Mouse (Mus musculus): ENCODE measurements around the gene Irs3. TPM values are rescaled to one million over a fixed set of nuclear protein-coding genes. Genes with fewer than 3 reads are reported as not detected.

Irs3 gene
- polyA plus RNA-seq, 1 experiment from 2014 or later: 0.80 TPM

- Histone ChIP-seq H3K9me3 (ENCODE audit: low read length) (no peaks in the 10 kb centered on the region), H3K4me2 (replicated peaks; ENCODE audit: low read depth, low read length) (no peak overlapping the region), H3K4me3 (ENCODE audit: low read depth, low read length) (no peak overlapping the region), H3K9ac (replicated peaks; ENCODE audit: low read depth) (no peak overlapping the region), H3K36me3 (ENCODE audit: insufficient read depth, low read length) (no peaks in the 10 kb centered on the region), H3K27me3 (replicated peaks; ENCODE audit: insufficient read depth, low read length) (no peaks in the 10 kb centered on the region), H3K4me1 (ENCODE audit: insufficient read depth, low read depth, low read length) (no peaks in the 10 kb centered on the region), H3K27ac (ENCODE audit: low read length) (no peak overlapping the region)
- ATAC-seq (no peak), DNase-seq (ENCODE audit: low spot score) (no peak)
- TF ChIP-seq CTCF (IDR thresholded peaks at IDR 0.05) (no peak), EP300 (IDR thresholded peaks at IDR 0.05) (no peak)
- WGBS: 81% methylated on average over 7 of the region's 7 CpGs
Measured at GRCm38 (mm10) chr5:137595921-137596320, 49.6 kb downstream of the Irs3 start.

Other genes starting within 250 kb of the Irs3 start
- 0.11 TPM in 2 replicates for gene Zan, start 168.7 kb downstream of the Irs3 start, polyA plus RNA-seq (2015; fragmentation: Nextera tagmentation; extraction: Ambion mirVana)
- gene Pop7, start 143.2 kb downstream of the Irs3 start, polyA plus RNA-seq (2015; fragmentation: Nextera tagmentation; extraction: Ambion mirVana): 37.8 and 38.7 TPM in 2 replicates
- gene Gigyf1, start 127.2 kb downstream of the Irs3 start, polyA plus RNA-seq (2015; fragmentation: Nextera tagmentation; extraction: Ambion mirVana): 10.6 and 12.4 TPM in 2 replicates
- not detected in 2 replicates for gene Epo, start 112.5 kb downstream of the Irs3 start, polyA plus RNA-seq (2015; fragmentation: Nextera tagmentation; extraction: Ambion mirVana)
- 507 and 513 TPM in 2 replicates for gene Gnb2, start 112.2 kb downstream of the Irs3 start, polyA plus RNA-seq (2015; fragmentation: Nextera tagmentation; extraction: Ambion mirVana)
- gene Actl6b, start 92.2 kb downstream of the Irs3 start, polyA plus RNA-seq (2015; fragmentation: Nextera tagmentation; extraction: Ambion mirVana): 0.15 TPM in 1 of 2 replicates, not detected in the other
- gene Tfr2, start 75.9 kb downstream of the Irs3 start, polyA plus RNA-seq (2015; fragmentation: Nextera tagmentation; extraction: Ambion mirVana): 0.33 and 0.87 TPM in 2 replicates
- gene Mospd3, start 44.7 kb downstream of the Irs3 start, polyA plus RNA-seq (2015; fragmentation: Nextera tagmentation; extraction: Ambion mirVana): 32.1 and 33.7 TPM in 2 replicates
- gene Pcolce, start 31.9 kb downstream of the Irs3 start, polyA plus RNA-seq (2015; fragmentation: Nextera tagmentation; extraction: Ambion mirVana): 86.6 and 101 TPM in 2 replicates
- 0.19 and 0.51 TPM in 2 replicates for gene Fbxo24, start 16.7 kb downstream of the Irs3 start, polyA plus RNA-seq (2015; fragmentation: Nextera tagmentation; extraction: Ambion mirVana)
- gene Lrch4, start 16.6 kb downstream of the Irs3 start, polyA plus RNA-seq (2015; fragmentation: Nextera tagmentation; extraction: Ambion mirVana): 47.4 and 50.7 TPM in 2 replicates
- 11.6 and 12.3 TPM in 2 replicates for gene Gm20605, start 16.5 kb downstream of the Irs3 start, polyA plus RNA-seq (2015; fragmentation: Nextera tagmentation; extraction: Ambion mirVana)
- 12.3 and 13.2 TPM in 2 replicates for gene Sap25, start 4.4 kb downstream of the Irs3 start, polyA plus RNA-seq (2015; fragmentation: Nextera tagmentation; extraction: Ambion mirVana)
- 14.2 and 14.9 TPM in 2 replicates for gene Agfg2, start 39.0 kb upstream of the Irs3 start, polyA plus RNA-seq (2015; fragmentation: Nextera tagmentation; extraction: Ambion mirVana)
- 0.51 and 0.65 TPM in 2 replicates for gene Nyap1, start 95.9 kb upstream of the Irs3 start, polyA plus RNA-seq (2015; fragmentation: Nextera tagmentation; extraction: Ambion mirVana)
- 119 and 129 TPM in 2 replicates for gene Tsc22d4, start 100.0 kb upstream of the Irs3 start, polyA plus RNA-seq (2015; fragmentation: Nextera tagmentation; extraction: Ambion mirVana)
- gene Ppp1r35, start 133.1 kb upstream of the Irs3 start, polyA plus RNA-seq (2015; fragmentation: Nextera tagmentation; extraction: Ambion mirVana): 28.8 and 29.8 TPM in 2 replicates
- gene Mepce, start 141.9 kb upstream of the Irs3 start, polyA plus RNA-seq (2015; fragmentation: Nextera tagmentation; extraction: Ambion mirVana): 12.2 and 13.7 TPM in 2 replicates
- gene Zcwpw1, start 142.1 kb upstream of the Irs3 start, polyA plus RNA-seq (2015; fragmentation: Nextera tagmentation; extraction: Ambion mirVana): 2.4 and 4.3 TPM in 2 replicates
- 12.5 and 12.6 TPM in 2 replicates for gene Pilra, start 190.6 kb upstream of the Irs3 start, polyA plus RNA-seq (2015; fragmentation: Nextera tagmentation; extraction: Ambion mirVana)
- 3.6 and 4.7 TPM in 2 replicates for gene Pilrb1, start 212.4 kb upstream of the Irs3 start, polyA plus RNA-seq (2015; fragmentation: Nextera tagmentation; extraction: Ambion mirVana)
- gene Pilrb2, start 226.1 kb upstream of the Irs3 start, polyA plus RNA-seq (2015; fragmentation: Nextera tagmentation; extraction: Ambion mirVana): 6.1 and 6.2 TPM in 2 replicates